Mouse (Mus musculus) layer of hippocampus, adult 18-20 months (tissue): Measurements from ENCODE around the gene Supt5. TPM values are rescaled to one million over a fixed set of nuclear protein-coding genes. Genes with fewer than 3 reads are reported as not detected.

Experiments
- DNase-seq, 2 experiments: peaks; one replicate each; pipeline ENCODE4 v3.0.0; 2022; ENCODE audit warnings: low spot score in 2 of 2
- total RNA-seq, 2 experiments: library from RNA; stranded (reverse); gene quantifications; 2 replicates each; pipeline ENCODE4 v1.2.3; 2021

Supt5 gene
- total RNA-seq, 2 experiments from 2014 or later = 116 to 119 TPM

GRCm38 (mm10) chr7:28354113-28354581, 15.6 kb upstream of the Supt5 start:
- DNase-seq = no peak

GRCm38 (mm10) chr7:28353267-28353666, 14.7 kb upstream of the Supt5 start:
- no peak for DNase-seq

DNA sequence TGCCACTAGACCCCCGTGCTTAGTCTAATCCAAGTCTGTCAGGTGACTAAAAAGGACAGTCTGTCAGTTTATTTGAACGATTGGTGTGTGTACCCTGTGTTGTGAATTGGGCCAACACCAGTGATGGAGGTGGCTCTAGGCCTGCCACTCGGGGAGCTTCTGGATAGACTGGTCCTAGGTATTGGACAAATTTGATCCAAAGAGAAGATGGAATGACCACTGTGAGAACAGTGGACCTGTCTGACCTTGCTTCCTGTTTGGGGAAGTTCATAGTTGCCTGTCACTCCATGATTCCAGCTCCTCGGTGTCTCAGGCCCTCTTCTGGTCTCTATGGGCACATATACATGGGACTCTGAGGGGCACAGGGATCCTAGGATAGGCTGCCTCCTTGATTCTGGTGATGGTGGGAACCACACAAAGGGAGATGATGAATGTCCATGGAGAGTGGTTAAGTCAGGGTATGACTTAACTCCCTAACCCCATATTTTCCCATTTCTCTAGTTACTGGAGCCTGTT, 13.2 kb upstream of the Supt5 start:
- no peak for DNase-seq

DNA sequence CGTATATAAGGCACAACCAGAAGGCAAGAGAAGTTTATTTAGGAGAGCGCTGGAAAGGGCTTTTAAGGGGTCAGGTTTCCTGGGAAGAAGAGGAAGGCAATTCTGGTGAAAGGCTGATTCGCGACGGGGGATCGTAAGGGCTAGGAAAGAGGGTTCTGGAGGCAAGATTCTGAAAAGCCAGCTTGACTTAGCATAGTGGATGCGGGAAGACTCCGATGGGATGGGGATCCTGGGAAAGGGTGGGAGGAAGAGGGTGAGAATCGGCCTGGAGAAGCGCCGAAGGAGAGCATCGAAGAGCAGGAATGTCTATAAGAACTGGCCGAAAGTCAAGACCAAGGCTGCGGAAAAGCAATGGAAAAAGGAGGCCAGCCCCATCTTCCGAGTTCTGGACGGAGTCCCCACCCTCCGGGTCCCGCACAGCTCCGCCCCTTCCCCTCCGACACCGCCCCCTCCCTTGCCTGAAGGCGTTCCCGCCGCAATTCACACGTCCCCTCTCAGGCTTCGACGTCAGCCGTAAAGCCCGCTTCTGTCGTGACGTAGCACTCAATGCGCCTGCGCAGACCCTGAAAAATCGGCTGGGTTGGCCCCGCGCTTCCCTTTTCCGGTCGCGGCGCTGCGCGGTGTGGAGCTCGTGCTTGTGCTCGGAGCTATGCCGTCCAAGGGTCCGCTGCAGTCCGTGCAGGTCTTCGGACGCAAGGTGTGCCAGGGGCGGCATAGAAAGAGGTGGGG, 11.8 kb upstream of the Supt5 start, which contains the start of gene Rps16:
Gene Rps16, plus strand, starts transcription at position 498 of the 729 bp plus-strand sequence.
- peak; percentile 98 for DNase-seq

DNA sequence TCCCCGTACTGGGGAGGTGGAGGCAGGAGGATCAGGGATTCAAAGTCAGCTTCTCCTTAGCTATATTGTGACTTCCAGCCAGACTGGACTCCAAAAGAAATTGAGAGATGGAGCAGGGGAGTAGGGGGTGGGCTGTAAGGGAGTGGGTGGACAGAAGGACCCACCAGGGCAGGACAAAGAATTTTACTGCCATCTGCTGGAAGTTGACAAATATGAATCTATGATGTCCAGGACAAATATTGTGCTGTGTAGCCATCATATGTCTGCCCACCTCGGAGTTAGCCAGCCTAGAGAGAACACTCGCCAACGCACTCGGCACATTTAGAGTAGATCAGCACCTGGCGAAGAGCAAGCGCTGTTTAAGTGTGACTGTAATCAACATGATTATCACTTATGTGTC, 10.1 kb upstream of the Supt5 start:
- DNase-seq = no peak

DNA sequence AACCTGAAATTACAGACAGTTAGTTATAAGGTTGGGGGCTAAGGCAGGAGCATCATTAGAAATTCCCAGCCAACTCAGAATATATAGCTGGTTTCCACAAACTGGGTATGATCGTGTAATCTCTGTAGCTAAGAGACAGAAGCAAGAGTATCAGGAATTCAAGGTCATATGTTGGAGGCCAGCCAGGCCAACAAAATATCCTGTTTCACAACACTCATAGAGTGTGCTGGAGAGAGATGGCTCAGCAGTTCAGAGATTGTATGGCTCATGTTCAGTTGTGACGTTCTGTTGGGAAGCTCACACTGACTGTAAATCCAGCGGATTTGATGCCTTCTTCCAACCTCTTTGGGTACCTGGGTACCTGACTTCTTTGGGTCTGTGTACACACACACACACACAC, 9.2 kb upstream of the Supt5 start:
- no peak for DNase-seq

GRCm38 (mm10) chr7:28344637-28345036, 6.1 kb upstream of the Supt5 start:
- peak in 1 of 2 experiments; percentile 73 for DNase-seq

DNA sequence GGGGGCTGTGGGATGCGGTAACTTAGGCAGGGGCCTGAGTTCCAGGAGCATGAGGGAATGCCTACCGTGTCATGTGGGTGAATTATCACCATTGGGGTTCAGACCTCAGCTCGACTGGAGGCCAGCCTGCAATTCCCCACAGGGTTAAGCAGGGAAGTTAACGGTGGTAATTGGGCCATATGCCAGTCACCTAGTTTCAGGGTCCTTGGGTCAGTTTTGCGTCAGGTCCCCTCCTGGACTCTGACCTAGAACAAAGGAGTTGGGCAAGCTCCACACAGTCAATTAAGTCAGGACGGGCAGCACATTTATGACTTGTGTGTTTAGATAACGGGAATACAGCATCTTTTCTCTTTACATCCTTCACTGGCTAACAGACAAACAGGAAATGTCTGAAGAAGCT, 2.8 kb upstream of the Supt5 start:
- no peak for DNase-seq

- DNase-seq = peak in 1 of 2 experiments; percentile 37
Measured at GRCm38 (mm10) chr7:28339213-28339917, 819 bp upstream of the Supt5 start.

DNA sequence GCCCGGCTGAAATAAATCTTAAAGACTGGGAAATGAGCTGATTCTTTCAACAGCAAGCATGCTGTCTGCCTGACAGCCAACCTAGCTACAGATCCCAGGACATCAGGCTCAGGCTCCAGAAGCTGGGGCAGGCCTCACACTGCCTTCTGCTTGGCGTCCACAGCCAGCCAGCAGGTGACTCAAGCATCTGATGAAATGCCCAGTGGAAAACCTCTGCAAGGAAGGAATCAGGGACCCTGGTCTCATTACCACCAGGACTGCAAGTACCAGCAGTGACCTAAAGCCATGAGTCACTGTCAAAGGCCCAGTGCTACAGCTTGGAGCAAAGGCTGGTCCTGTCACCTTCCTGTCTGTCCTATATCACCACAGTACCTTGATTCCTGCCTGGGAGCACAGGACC, 3.1 kb downstream of the Supt5 start:
- DNase-seq = no peak

DNA sequence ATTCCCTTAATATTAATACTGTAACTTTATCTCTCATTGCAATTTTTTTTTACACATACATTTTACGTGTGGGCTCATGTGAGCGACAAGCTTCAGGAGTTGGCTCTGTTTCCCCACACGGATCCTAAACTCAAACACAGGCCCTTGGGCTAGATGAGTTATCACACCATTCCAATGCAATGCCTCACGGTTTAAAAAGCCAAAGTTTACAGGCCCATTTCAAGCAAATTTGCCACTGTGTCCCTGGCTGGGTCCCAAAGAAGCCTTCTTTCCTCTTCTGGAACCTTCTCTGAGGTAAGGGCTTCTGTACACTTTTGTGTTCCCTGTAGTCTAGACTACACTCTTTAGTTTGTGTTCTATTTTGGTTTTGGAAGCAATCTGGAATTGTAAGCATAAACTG, 4.0 kb downstream of the Supt5 start:
- no peak for DNase-seq

DNA sequence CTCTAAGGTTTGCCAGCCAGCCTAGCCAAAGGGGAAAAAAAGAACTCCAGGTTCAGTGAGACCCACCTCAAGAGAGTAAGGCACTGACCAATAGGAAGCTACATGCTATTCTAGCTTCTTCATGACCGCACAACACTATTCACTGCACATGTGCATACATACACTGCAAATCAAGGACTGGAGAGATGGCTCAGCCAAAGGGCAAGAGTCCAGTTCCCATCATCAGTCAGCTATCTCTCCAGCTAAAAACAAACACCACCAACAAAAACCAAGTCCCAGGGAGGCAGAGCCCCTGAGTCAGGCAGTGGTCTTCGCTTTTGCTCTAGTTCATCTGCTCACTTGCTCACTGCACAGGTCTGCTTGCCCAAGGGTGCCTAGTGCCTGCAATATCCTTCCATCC, 10.3 kb downstream of the Supt5 start:
- no peak for DNase-seq

DNA sequence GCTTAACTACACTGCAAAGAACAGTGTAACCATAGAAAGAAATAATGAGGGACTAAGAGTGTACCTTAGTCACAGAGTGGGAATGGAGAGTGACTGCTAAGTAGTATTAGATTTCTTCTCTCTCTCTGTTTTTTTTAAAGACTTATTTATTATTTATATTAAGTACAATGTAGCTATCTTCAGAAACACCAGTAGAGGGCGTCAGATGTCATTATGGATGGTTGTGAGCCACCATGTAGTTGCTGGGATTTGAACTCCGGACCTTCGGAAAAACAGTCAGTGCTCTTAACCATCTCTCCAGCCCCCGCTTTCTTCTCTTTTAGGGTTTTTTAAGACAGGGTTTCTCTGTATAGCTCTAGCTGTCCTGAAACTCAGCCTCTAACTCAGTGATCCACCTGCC, 12.1 kb downstream of the Supt5 start:
- DNase-seq = no peak

DNA sequence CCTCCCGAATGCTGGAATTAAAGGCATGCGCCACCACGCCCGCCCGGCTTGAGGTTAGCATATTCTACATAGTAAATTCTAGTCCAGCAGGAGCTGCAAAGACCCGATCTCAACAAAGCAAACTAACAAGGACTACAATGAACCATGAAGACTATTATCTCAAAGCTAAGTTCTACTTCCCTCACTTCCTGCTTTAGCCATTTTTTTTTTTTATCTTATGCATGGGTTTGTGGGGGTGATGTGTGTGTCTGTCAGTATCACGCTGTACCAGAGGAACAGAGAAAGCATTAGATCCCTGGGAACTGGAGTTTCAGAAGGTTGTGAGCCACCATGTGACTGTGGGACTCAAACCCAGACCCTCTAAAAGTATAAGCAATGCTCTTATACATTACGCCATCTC, 13.3 kb downstream of the Supt5 start:
- no peak for DNase-seq

- no peak for DNase-seq
Measured at GRCm38 (mm10) chr7:28321974-28322720, 16.4 kb downstream of the Supt5 start.

DNA sequence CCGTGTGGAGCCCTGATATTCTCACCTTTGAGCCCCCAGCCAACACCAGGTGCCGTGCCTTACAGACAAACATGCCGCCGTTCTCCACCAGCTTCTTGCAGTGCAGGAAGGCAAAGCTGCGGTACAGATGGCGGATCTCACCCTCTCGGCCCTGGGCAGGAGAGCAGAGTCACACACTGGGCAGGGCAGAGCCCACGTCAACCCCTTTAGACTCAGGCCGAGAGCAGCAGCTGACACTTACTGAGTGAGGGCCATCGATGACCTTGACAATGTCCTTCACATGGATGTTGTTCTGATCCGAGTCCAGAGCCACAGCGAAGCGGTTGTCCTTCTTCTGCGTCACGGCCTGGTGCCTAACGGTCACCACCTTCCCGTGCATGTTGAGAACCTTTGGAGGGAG, 19.8 kb downstream of the Supt5 start:
- no peak for DNase-seq

DNA sequence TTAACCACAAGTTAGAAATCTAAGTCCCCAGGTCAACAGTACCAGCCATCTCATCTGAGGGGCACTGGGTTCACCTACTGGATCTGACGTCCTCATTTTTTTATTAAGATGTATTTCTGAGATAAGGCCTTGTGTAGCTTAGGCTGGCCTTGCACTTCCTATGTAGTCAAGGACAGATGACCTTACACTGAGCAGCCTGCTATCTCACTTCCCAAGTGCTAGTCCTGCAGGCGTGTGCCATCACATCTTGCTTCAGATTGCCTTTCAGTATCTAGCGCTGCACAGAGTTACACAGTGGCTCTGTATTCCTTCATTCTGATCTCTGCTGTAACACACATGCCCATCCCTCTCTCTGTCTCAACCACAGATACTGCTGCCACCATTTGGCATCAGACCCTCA, 20.5 kb downstream of the Supt5 start:
- DNase-seq = no peak

DNA sequence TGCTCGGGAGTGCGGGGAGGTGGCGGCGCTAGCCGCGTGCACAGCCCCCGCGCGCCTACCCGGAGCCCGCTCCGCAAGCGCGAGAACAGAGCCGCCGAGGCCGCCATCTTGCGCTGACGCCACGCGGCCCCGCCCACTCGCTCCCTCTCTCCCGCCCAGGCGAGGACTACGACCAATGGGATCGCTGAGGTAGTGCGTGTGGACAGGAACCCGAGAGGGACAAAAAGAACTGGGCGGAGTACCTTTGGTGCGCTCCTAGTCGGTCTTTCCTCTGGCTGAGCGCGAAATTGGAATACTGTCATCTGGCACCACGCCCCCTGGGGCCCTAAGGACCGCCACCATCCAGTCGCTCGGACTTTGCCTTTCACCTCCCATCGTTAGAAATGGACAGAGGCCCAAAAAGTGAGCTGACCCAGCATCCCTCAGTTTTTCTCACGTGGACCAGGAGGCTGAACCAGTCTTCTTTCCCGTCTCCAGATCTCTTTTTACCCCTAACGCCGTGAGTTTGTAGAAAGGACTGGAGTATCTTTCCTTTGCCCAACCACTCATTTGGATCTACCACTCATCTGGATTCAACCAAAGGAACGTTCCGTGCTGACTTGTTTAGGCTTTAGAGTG, 26.5 kb downstream of the Supt5 start, which contains the start of gene Timm50:
Gene Timm50, minus strand, starts transcription at position 147 of the 618 bp plus-strand sequence.
- peak; percentile 98 to 99 for DNase-seq

DNA sequence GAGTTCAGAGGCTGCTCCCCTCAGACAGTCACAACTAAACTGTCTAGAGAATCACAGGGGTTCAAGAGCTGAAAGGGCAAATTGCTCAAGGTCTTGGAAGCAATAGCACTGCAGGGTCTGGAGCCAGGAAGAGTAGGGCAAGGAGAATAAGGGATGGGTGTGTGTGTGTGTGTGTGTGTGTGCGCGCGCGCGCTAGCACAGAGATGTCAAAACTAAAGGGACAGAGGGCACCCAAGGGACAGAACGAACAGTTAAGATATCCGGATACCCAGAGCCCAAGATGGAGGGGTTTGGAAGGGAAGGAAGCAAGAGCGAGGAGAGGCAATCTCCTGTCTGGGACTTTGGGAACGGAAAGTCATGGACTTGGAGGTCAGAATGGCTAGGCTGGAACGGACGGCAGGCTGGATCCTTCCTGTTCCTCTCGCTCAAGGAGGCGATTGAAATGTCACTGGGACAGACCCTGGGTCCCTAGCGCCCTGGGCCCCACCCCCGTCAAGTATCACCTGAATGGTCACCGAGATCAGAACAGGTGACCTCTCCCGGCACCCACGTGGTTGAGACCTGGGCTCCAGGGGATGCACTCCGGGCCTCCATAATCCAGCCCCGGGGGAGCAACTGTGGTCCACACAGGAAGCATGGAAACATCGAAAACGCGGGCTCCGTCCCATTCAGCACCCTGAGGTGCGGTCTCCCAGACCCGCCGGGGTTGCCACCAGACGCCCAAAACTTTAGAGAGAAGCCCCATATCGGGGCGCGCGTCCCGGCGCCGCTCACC, 27.2 kb downstream of the Supt5 start:
- peak in 1 of 2 experiments; percentile 6 for DNase-seq

- no peak for DNase-seq
Measured at GRCm38 (mm10) chr7:28309737-28310136, 28.8 kb downstream of the Supt5 start.
